Mouse (Mus musculus) layer of hippocampus, adult 18-20 months (tissue): ENCODE measurements around the gene Anks1. TPM values are rescaled to one million over a fixed set of nuclear protein-coding genes. Genes with fewer than 3 reads are reported as not detected.

Experiments used
- DNase-seq, 2 experiments: peaks; one replicate each; pipeline ENCODE4 v3.0.0; 2022; ENCODE audit warnings: low spot score in 2 of 2
- long read RNA-seq: library from polyadenylated mRNA; stranded (forward); transcript quantifications from one replicate; pipeline ENCODE4 v2.0.0, GENCODE M21; 2021
- total RNA-seq, 2 experiments: library from RNA; stranded (reverse); gene quantifications; 2 replicates each; pipeline ENCODE4 v1.2.3; 2021

Anks1 gene
- total RNA-seq = 10 to 100 TPM; 37.2 to 41.4 TPM
- long read RNA-seq, full-length matches to known transcripts = 15 of 55 reads
- long read RNA-seq, partial matches to known transcripts = 30 of 55 reads
- long read RNA-seq, other reads (novel, unspliced or antisense) = 10 of 55 reads

- DNase-seq = peak; percentile 70 to 79
Measured at GRCm38 (mm10) chr17:27908888-27909621, at the start of gene Anks1. Gene Anks1, plus strand, starts transcription at chr17:27909306.

- no peak for DNase-seq
Measured at GRCm38 (mm10) chr17:27865461-27865860, 43.6 kb upstream of the Anks1 start.

GRCm38 (mm10) chr17:27866737-27867136 lies 42.4 kb upstream of the Anks1 start:
- no peak for DNase-seq

- peak; percentile 54 to 81 for DNase-seq
Measured at GRCm38 (mm10) chr17:27871851-27872250, 37.3 kb upstream of the Anks1 start.

GRCm38 (mm10) chr17:27873583-27873982 lies 35.5 kb upstream of the Anks1 start:
- no peak for DNase-seq

GRCm38 (mm10) chr17:27874510-27874909 lies 34.6 kb upstream of the Anks1 start:
- no peak for DNase-seq

GRCm38 (mm10) chr17:27881518-27881917 lies 27.6 kb upstream of the Anks1 start:
- DNase-seq = no peak

- no peak for DNase-seq
Measured at GRCm38 (mm10) chr17:27883129-27883528, 26.0 kb upstream of the Anks1 start.

GRCm38 (mm10) chr17:27883994-27884393 lies 25.1 kb upstream of the Anks1 start:
- no peak for DNase-seq

GRCm38 (mm10) chr17:27886499-27887210 lies 22.5 kb upstream of the Anks1 start:
- no peak for DNase-seq

GRCm38 (mm10) chr17:27907512-27908205 lies 1.4 kb upstream of the Anks1 start:
- peak; percentile 93 to 97 for DNase-seq

GRCm38 (mm10) chr17:27908206-27908887 lies 759 bp upstream of the Anks1 start:
- DNase-seq = peak in 1 of 2 experiments; percentile 33

- DNase-seq = peak; percentile 68 to 86
Measured at GRCm38 (mm10) chr17:27909622-27910500, 755 bp downstream of the Anks1 start, which contains the start of gene Taf11. Gene Taf11, minus strand, starts transcription at chr17:27909844.

- no peak for DNase-seq
Measured at GRCm38 (mm10) chr17:27911371-27911770, 2.3 kb downstream of the Anks1 start.

- no peak for DNase-seq
Measured at GRCm38 (mm10) chr17:27914742-27915141, 5.6 kb downstream of the Anks1 start.

GRCm38 (mm10) chr17:27916366-27916765 lies 7.3 kb downstream of the Anks1 start:
- DNase-seq = no peak

GRCm38 (mm10) chr17:27920676-27921075 lies 11.6 kb downstream of the Anks1 start:
- no peak for DNase-seq

GRCm38 (mm10) chr17:27922174-27922712 lies 13.1 kb downstream of the Anks1 start:
- peak in 1 of 2 experiments; percentile 63 for DNase-seq

- no peak for DNase-seq
Measured at GRCm38 (mm10) chr17:27925054-27925453, 15.9 kb downstream of the Anks1 start.

- no peak for DNase-seq
Measured at GRCm38 (mm10) chr17:27925504-27925903, 16.4 kb downstream of the Anks1 start.
